Mouse (Mus musculus): Measurements from ENCODE around the gene Ecm1.

DNA sequence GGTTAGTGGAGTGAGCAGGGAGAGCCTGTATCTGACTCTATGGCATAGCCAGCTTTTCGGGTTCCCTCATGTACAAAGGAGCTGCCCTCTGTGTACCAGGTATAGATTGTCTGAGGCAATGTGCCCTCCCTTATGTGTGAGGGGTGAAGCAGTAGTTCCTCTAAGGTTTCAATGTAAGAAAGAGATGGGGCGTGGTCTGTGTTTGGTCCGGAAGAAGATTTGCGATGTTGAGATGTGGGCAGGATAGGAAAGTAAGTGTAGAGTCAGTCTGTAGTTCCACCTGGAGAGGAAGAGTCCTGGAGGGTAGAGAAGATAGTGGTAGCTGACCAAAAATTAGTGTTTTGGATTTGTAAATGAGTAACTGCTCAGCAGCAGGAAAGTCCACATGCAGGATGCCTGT, 30.3 kb downstream of the Ecm1 start:
- TF ChIP-seq CTCF (IDR thresholded peaks at IDR 0.05; ENCODE audit: extremely low read depth, insufficient read depth, insufficient read length, insufficient replicate concordance), result no peak
- no peak for TF ChIP-seq POLR2A (IDR thresholded peaks at IDR 0.05; ENCODE audit: low read depth, low read length)

Data from spleen, adult 2 months (tissue).